Mouse (Mus musculus) forelimb bud, embryonic 11.5 days (tissue): ENCODE data around the gene Snapc3.
"Not testable (repeated sequence)": the region's sequence is repeated elsewhere in the genome, so short reads cannot be mapped to it uniquely, and the experiment has no call there.

ENCODE experiments used
- DNase-seq: peaks from one replicate; pipeline ENCODE4 v3.0.0-alpha.2; 2012; ENCODE audit warnings: low read depth, low spot score

Snapc3 gene

GRCm38 (mm10) chr4:83500154-83501036 is 82.9 kb downstream of the Snapc3 start:
- peak; percentile 53 for DNase-seq

- DNase-seq, result no peak
Observed at GRCm38 (mm10) chr4:83501037-83501430, 83.5 kb downstream of the Snapc3 start.

GRCm38 (mm10) chr4:83509600-83509999 is 92.1 kb downstream of the Snapc3 start:
- DNase-seq, result no peak

- no peak for DNase-seq
Observed at GRCm38 (mm10) chr4:83511083-83511482, 93.6 kb downstream of the Snapc3 start.

GRCm38 (mm10) chr4:83512217-83512616 is 94.7 kb downstream of the Snapc3 start:
- no peak for DNase-seq

GRCm38 (mm10) chr4:83512644-83513043 is 95.1 kb downstream of the Snapc3 start:
- DNase-seq, result no peak

GRCm38 (mm10) chr4:83514183-83514582 is 96.7 kb downstream of the Snapc3 start:
- DNase-seq, result no peak

- DNase-seq, result no peak
Observed at GRCm38 (mm10) chr4:83514976-83515669, 97.6 kb downstream of the Snapc3 start.

GRCm38 (mm10) chr4:83516144-83516543 is 98.6 kb downstream of the Snapc3 start:
- not testable (repeated sequence) for DNase-seq
